Comparison of ENCODE assay signal across 21 mouse cellular contexts in genomic region chr7:128352721-128353120, GRCm38 (mm10).
"Had no signal": no experiment of that assay in that cellular context is flagged by ENCODE, and none has a peak within 500 bp of the region (broad histone marks: within the 10 kb centered on the region; RNA-seq: fewer than 3 reads in every experiment).

No protein-coding gene starts in this region.

- H3K4me3 ChIP-seq: heart, embryonic 13.5 days; heart, embryonic 15.5 days; hindbrain, embryonic 13.5 days; hindbrain, embryonic 15.5 days; kidney, embryonic 15.5 days; limb, embryonic 13.5 days; limb, embryonic 15.5 days had no signal

- H3K36me3 ChIP-seq: heart, embryonic 13.5 days; heart, embryonic 15.5 days; hindbrain, embryonic 13.5 days; hindbrain, embryonic 15.5 days; kidney, embryonic 15.5 days; limb, embryonic 13.5 days; limb, embryonic 15.5 days had no signal

- DNase-seq: forebrain, postnatal 0 days; heart, adult 18-20 months; kidney, adult 11 months; kidney, adult 2 months; kidney, adult 9 months; kidney, postnatal 14 days; kidney, postnatal 36 days; layer of hippocampus, adult 9-11 months; layer of hippocampus, postnatal 36 days; left cerebral cortex, postnatal 4 days had no signal

- H3K9ac ChIP-seq: forebrain, postnatal 0 days; heart, embryonic 13.5 days; heart, embryonic 15.5 days; hindbrain, embryonic 13.5 days; hindbrain, embryonic 15.5 days; kidney, embryonic 15.5 days; limb, embryonic 13.5 days; limb, embryonic 15.5 days; liver, embryonic 14.5 days had no signal

- H3K4me1 ChIP-seq: limb, embryonic 13.5 days; limb, embryonic 15.5 days had no signal

- H3K27me3 ChIP-seq: heart, embryonic 15.5 days; hindbrain, embryonic 13.5 days; hindbrain, embryonic 15.5 days; limb, embryonic 13.5 days; limb, embryonic 15.5 days had no signal

- H3K4me2 ChIP-seq: heart, embryonic 13.5 days; heart, embryonic 15.5 days; hindbrain, embryonic 13.5 days; hindbrain, embryonic 15.5 days; kidney, embryonic 15.5 days; limb, embryonic 13.5 days; limb, embryonic 15.5 days had no signal

- H3K9me3 ChIP-seq: heart, embryonic 13.5 days; heart, embryonic 15.5 days; hindbrain, embryonic 13.5 days; hindbrain, embryonic 15.5 days; kidney, embryonic 15.5 days; limb, embryonic 13.5 days; limb, embryonic 15.5 days had no signal

- ATAC-seq: forebrain, postnatal 0 days; hindbrain, postnatal 0 days; intestine, embryonic 16.5 days had no signal

- H3K27ac ChIP-seq: heart, embryonic 13.5 days; heart, embryonic 15.5 days; hindbrain, embryonic 13.5 days; hindbrain, embryonic 15.5 days; hindbrain, postnatal 0 days; kidney, embryonic 15.5 days; kidney, postnatal 0 days; limb, embryonic 13.5 days; limb, embryonic 15.5 days; liver, embryonic 14.5 days had no signal
